Mouse (Mus musculus): ENCODE results near the gene Hmg20a. TPM values are rescaled to one million over a fixed set of nuclear protein-coding genes. Genes with fewer than 3 reads are reported as not detected.

The Hmg20a gene
- total RNA-seq (2015): 22.8 and 25.4 TPM in 2 replicates
- total RNA-seq (2017): 15.4 and 17.5 TPM in 2 replicates

GRCm38 (mm10) chr9:56417948-56418737, at the start of gene Hmg20a, which contains the start of gene Peak1:
TSS of gene Hmg20a (plus strand) at chr9:56418609.
TSS of gene Peak1 (minus strand) at chr9:56418067.
- peak; percentile 84 for ATAC-seq (replicated peaks; ENCODE audit: poor library complexity)

- no peak for ATAC-seq (replicated peaks; ENCODE audit: poor library complexity)
Measured at GRCm38 (mm10) chr9:56368814-56369213, 49.6 kb upstream of the Hmg20a start.

- peak; percentile 74 for ATAC-seq (replicated peaks; ENCODE audit: poor library complexity)
Measured at GRCm38 (mm10) chr9:56370710-56371109, 47.7 kb upstream of the Hmg20a start.

- ATAC-seq (replicated peaks; ENCODE audit: poor library complexity): no peak
Measured at GRCm38 (mm10) chr9:56374401-56374800, 44.0 kb upstream of the Hmg20a start.

GRCm38 (mm10) chr9:56382786-56383185, 35.6 kb upstream of the Hmg20a start:
- ATAC-seq (replicated peaks; ENCODE audit: poor library complexity): no peak

GRCm38 (mm10) chr9:56392857-56393256, 25.6 kb upstream of the Hmg20a start:
- no peak for ATAC-seq (replicated peaks; ENCODE audit: poor library complexity)

- ATAC-seq (replicated peaks; ENCODE audit: poor library complexity): no peak
Measured at GRCm38 (mm10) chr9:56396306-56396705, 22.1 kb upstream of the Hmg20a start.

- no peak for ATAC-seq (replicated peaks; ENCODE audit: poor library complexity)
Measured at GRCm38 (mm10) chr9:56404619-56405018, 13.8 kb upstream of the Hmg20a start.

- no peak for ATAC-seq (replicated peaks; ENCODE audit: poor library complexity)
Measured at GRCm38 (mm10) chr9:56409928-56410327, 8.5 kb upstream of the Hmg20a start.

- no peak for ATAC-seq (replicated peaks; ENCODE audit: poor library complexity)
Measured at GRCm38 (mm10) chr9:56412716-56413115, 5.7 kb upstream of the Hmg20a start.

GRCm38 (mm10) chr9:56414322-56414721, 4.1 kb upstream of the Hmg20a start:
- no peak for ATAC-seq (replicated peaks; ENCODE audit: poor library complexity)

- no peak for ATAC-seq (replicated peaks; ENCODE audit: poor library complexity)
Measured at GRCm38 (mm10) chr9:56415393-56415792, 3.0 kb upstream of the Hmg20a start.

- ATAC-seq (replicated peaks; ENCODE audit: poor library complexity): no peak
Measured at GRCm38 (mm10) chr9:56415935-56416607, 2.3 kb upstream of the Hmg20a start.

GRCm38 (mm10) chr9:56417415-56417947, 928 bp upstream of the Hmg20a start:
- ATAC-seq (replicated peaks; ENCODE audit: poor library complexity): peak; percentile 36

GRCm38 (mm10) chr9:56418738-56419239, 380 bp downstream of the Hmg20a start:
- ATAC-seq (replicated peaks; ENCODE audit: poor library complexity): peak; percentile 59

GRCm38 (mm10) chr9:56420236-56420635, 1.8 kb downstream of the Hmg20a start:
- no peak for ATAC-seq (replicated peaks; ENCODE audit: poor library complexity)

GRCm38 (mm10) chr9:56420892-56421601, 2.6 kb downstream of the Hmg20a start:
- no peak for ATAC-seq (replicated peaks; ENCODE audit: poor library complexity)

- ATAC-seq (replicated peaks; ENCODE audit: poor library complexity): no peak
Measured at GRCm38 (mm10) chr9:56421991-56422390, 3.6 kb downstream of the Hmg20a start.

- ATAC-seq (replicated peaks; ENCODE audit: poor library complexity): peak; percentile 23; the same call in 1 of the 2 replicates
Measured at GRCm38 (mm10) chr9:56424861-56425260, 6.5 kb downstream of the Hmg20a start.

- ATAC-seq (replicated peaks; ENCODE audit: poor library complexity): no peak
Measured at GRCm38 (mm10) chr9:56435821-56436526, 17.6 kb downstream of the Hmg20a start.
